Mouse (Mus musculus): ENCODE measurements around the gene Slc2a10. TPM values are rescaled to one million over a fixed set of nuclear protein-coding genes. Genes with fewer than 3 reads are reported as not detected.
"Not testable (repeated sequence)": the region's sequence is repeated elsewhere in the genome, so short reads cannot be mapped to it uniquely, and the experiment has no call there.

Slc2a10 gene
- polyA plus RNA-seq, 1 experiment from 2014 or later, result 10.4 TPM

GRCm38 (mm10) chr2:165511530-165511929 is 7.9 kb downstream of the Slc2a10 start:
- H3K27me3 ChIP-seq (replicated peaks; ENCODE audit: control insufficient read depth, insufficient read depth, low read length); H3K9ac ChIP-seq (ENCODE audit: low read depth, low read length); H3K27ac ChIP-seq (replicated peaks; ENCODE audit: low read depth, low read length); DNase-seq (ENCODE audit: low spot score); ATAC-seq (ENCODE audit: low read depth); H3K9me3 ChIP-seq (ENCODE audit: control insufficient read depth, low read length); H3K4me2 ChIP-seq (ENCODE audit: low read depth, low read length); H3K4me3 ChIP-seq (ENCODE audit: low read depth, low read length): not testable (repeated sequence)
- 85% methylated on average over 4 of the region's 4 CpGs for WGBS
- peaks cover 18% of the 10 kb centered on the region for H3K36me3 ChIP-seq (ENCODE audit: control insufficient read depth, insufficient read depth, low read length)
- peaks cover 16% of the 10 kb centered on the region for H3K4me1 ChIP-seq (ENCODE audit: control insufficient read depth, insufficient read depth, low read length)

- H3K4me1 ChIP-seq (ENCODE audit: control insufficient read depth, insufficient read depth, low read length), result peaks cover 16% of the 10 kb centered on the region
- H3K27ac ChIP-seq (replicated peaks; ENCODE audit: low read depth, low read length), result no peak overlapping the region
- H3K4me2 ChIP-seq (ENCODE audit: low read depth, low read length), result no peak overlapping the region
- no peak overlapping the region for H3K9ac ChIP-seq (ENCODE audit: low read depth, low read length)
- H3K36me3 ChIP-seq (ENCODE audit: control insufficient read depth, insufficient read depth, low read length), result peaks cover 21% of the 10 kb centered on the region
- H3K27me3 ChIP-seq (replicated peaks; ENCODE audit: control insufficient read depth, insufficient read depth, low read length), result no peaks in the 10 kb centered on the region
- WGBS, result 37% methylated on average over 7 of the region's 7 CpGs
- no peaks in the 10 kb centered on the region for H3K9me3 ChIP-seq (ENCODE audit: control insufficient read depth, low read length)
- ATAC-seq (ENCODE audit: low read depth) (no peak), DNase-seq (ENCODE audit: low spot score) (peak; percentile 34)
- H3K4me3 ChIP-seq (ENCODE audit: low read depth, low read length), result no peak overlapping the region
Measured at GRCm38 (mm10) chr2:165512426-165512825, 8.8 kb downstream of the Slc2a10 start.

- peaks cover 21% of the 10 kb centered on the region for H3K36me3 ChIP-seq (ENCODE audit: control insufficient read depth, insufficient read depth, low read length)
- ATAC-seq (ENCODE audit: low read depth) (peak; percentile 19; the same call in 1 of the 2 replicates), DNase-seq (ENCODE audit: low spot score) (peak; percentile 68)
- H3K4me3 ChIP-seq (ENCODE audit: low read depth, low read length), result no peak overlapping the region
- H3K27me3 ChIP-seq (replicated peaks; ENCODE audit: control insufficient read depth, insufficient read depth, low read length), result no peaks in the 10 kb centered on the region
- no peak overlapping the region for H3K4me2 ChIP-seq (ENCODE audit: low read depth, low read length)
- WGBS, result 34% methylated on average over 11 of the region's 11 CpGs
- H3K9me3 ChIP-seq (ENCODE audit: control insufficient read depth, low read length), result no peaks in the 10 kb centered on the region
- peaks cover 16% of the 10 kb centered on the region for H3K4me1 ChIP-seq (ENCODE audit: control insufficient read depth, insufficient read depth, low read length)
- H3K9ac ChIP-seq (ENCODE audit: low read depth, low read length), result no peak overlapping the region
- no peak overlapping the region for H3K27ac ChIP-seq (replicated peaks; ENCODE audit: low read depth, low read length)
Measured at GRCm38 (mm10) chr2:165512870-165513600, 9.4 kb downstream of the Slc2a10 start.

- H3K27ac ChIP-seq (replicated peaks; ENCODE audit: low read depth, low read length), result no peak overlapping the region
- no peaks in the 10 kb centered on the region for H3K9me3 ChIP-seq (ENCODE audit: control insufficient read depth, low read length)
- H3K9ac ChIP-seq (ENCODE audit: low read depth, low read length), result no peak overlapping the region
- H3K27me3 ChIP-seq (replicated peaks; ENCODE audit: control insufficient read depth, insufficient read depth, low read length), result no peaks in the 10 kb centered on the region
- peaks cover 15% of the 10 kb centered on the region for H3K4me1 ChIP-seq (ENCODE audit: control insufficient read depth, insufficient read depth, low read length)
- H3K4me2 ChIP-seq (ENCODE audit: low read depth, low read length), result no peak overlapping the region
- peaks cover 30% of the 10 kb centered on the region for H3K36me3 ChIP-seq (ENCODE audit: control insufficient read depth, insufficient read depth, low read length)
- ATAC-seq (ENCODE audit: low read depth) (peak; percentile 8; the same call in 1 of the 2 replicates), DNase-seq (ENCODE audit: low spot score) (peak; percentile 42)
- whole genome bisulfite sequencing, result 91% methylated on average over 20 of the region's 20 CpGs
- no peak overlapping the region for H3K4me3 ChIP-seq (ENCODE audit: low read depth, low read length)
Measured at GRCm38 (mm10) chr2:165515178-165515728, 11.7 kb downstream of the Slc2a10 start.

- no peaks in the 10 kb centered on the region for H3K9me3 ChIP-seq (ENCODE audit: control insufficient read depth, low read length)
- ATAC-seq (ENCODE audit: low read depth) (no peak), DNase-seq (ENCODE audit: low spot score) (no peak)
- no peak overlapping the region for H3K9ac ChIP-seq (ENCODE audit: low read depth, low read length)
- 61% methylated on average over 4 of the region's 4 CpGs for WGBS
- no peak overlapping the region for H3K27ac ChIP-seq (replicated peaks; ENCODE audit: low read depth, low read length)
- H3K4me1 ChIP-seq (ENCODE audit: control insufficient read depth, insufficient read depth, low read length), result no peaks in the 10 kb centered on the region
- no peaks in the 10 kb centered on the region for H3K27me3 ChIP-seq (replicated peaks; ENCODE audit: control insufficient read depth, insufficient read depth, low read length)
- no peak overlapping the region for H3K4me2 ChIP-seq (ENCODE audit: low read depth, low read length)
- H3K36me3 ChIP-seq (ENCODE audit: control insufficient read depth, insufficient read depth, low read length), result no peaks in the 10 kb centered on the region
- no peak overlapping the region for H3K4me3 ChIP-seq (ENCODE audit: low read depth, low read length)
Measured at GRCm38 (mm10) chr2:165525609-165526008, 22.0 kb downstream of the Slc2a10 start.

GRCm38 (mm10) chr2:165529106-165529505 is 25.5 kb downstream of the Slc2a10 start:
- Histone ChIP-seq H3K4me3 (ENCODE audit: low read depth, low read length) (no peak overlapping the region), H3K4me2 (ENCODE audit: low read depth, low read length) (no peak overlapping the region), H3K36me3 (ENCODE audit: control insufficient read depth, insufficient read depth, low read length) (no peaks in the 10 kb centered on the region), H3K4me1 (ENCODE audit: control insufficient read depth, insufficient read depth, low read length) (no peaks in the 10 kb centered on the region), H3K9ac (ENCODE audit: low read depth, low read length) (no peak overlapping the region), H3K27me3 (replicated peaks; ENCODE audit: control insufficient read depth, insufficient read depth, low read length) (no peaks in the 10 kb centered on the region; the same call in 1 of the 2 replicates), H3K27ac (replicated peaks; ENCODE audit: low read depth, low read length) (no peak overlapping the region), H3K9me3 (ENCODE audit: control insufficient read depth, low read length) (no peaks in the 10 kb centered on the region)
- ATAC-seq (ENCODE audit: low read depth) (no peak), DNase-seq (ENCODE audit: low spot score) (peak; percentile 53)
- WGBS, result 8% methylated on average over 8 of the region's 8 CpGs

GRCm38 (mm10) chr2:165533789-165534188 is 30.2 kb downstream of the Slc2a10 start:
- Histone ChIP-seq H3K27ac (replicated peaks; ENCODE audit: low read depth, low read length) (no peak overlapping the region), H3K4me1 (ENCODE audit: control insufficient read depth, insufficient read depth, low read length) (no peaks in the 10 kb centered on the region), H3K9ac (ENCODE audit: low read depth, low read length) (no peak overlapping the region), H3K27me3 (replicated peaks; ENCODE audit: control insufficient read depth, insufficient read depth, low read length) (no peaks in the 10 kb centered on the region; the same call in 1 of the 2 replicates), H3K36me3 (ENCODE audit: control insufficient read depth, insufficient read depth, low read length) (no peaks in the 10 kb centered on the region), H3K9me3 (ENCODE audit: control insufficient read depth, low read length) (no peaks in the 10 kb centered on the region), H3K4me2 (ENCODE audit: low read depth, low read length) (no peak overlapping the region), H3K4me3 (ENCODE audit: low read depth, low read length) (no peak overlapping the region)
- ATAC-seq (ENCODE audit: low read depth) (no peak), DNase-seq (ENCODE audit: low spot score) (no peak)
- 43% methylated on average over 6 of the region's 6 CpGs for WGBS

- H3K4me3 ChIP-seq (ENCODE audit: low read depth, low read length), result no peak overlapping the region
- no peak overlapping the region for H3K9ac ChIP-seq (ENCODE audit: low read depth, low read length)
- no peaks in the 10 kb centered on the region for H3K9me3 ChIP-seq (ENCODE audit: control insufficient read depth, low read length)
- no peak overlapping the region for H3K4me2 ChIP-seq (ENCODE audit: low read depth, low read length)
- no peak for DNase-seq (ENCODE audit: low spot score)
- no peak for ATAC-seq (ENCODE audit: low read depth)
- no peak overlapping the region for H3K27ac ChIP-seq (replicated peaks; ENCODE audit: low read depth, low read length)
- no peaks in the 10 kb centered on the region for H3K27me3 ChIP-seq (replicated peaks; ENCODE audit: control insufficient read depth, insufficient read depth, low read length)
- WGBS, result 76% methylated on average over 3 of the region's 3 CpGs
- no peaks in the 10 kb centered on the region for H3K36me3 ChIP-seq (ENCODE audit: control insufficient read depth, insufficient read depth, low read length)
- no peaks in the 10 kb centered on the region for H3K4me1 ChIP-seq (ENCODE audit: control insufficient read depth, insufficient read depth, low read length)
Measured at GRCm38 (mm10) chr2:165540975-165541374, 37.4 kb downstream of the Slc2a10 start.
